Comparison of ENCODE assay signal across 8 mouse cellular contexts in the genomic region with DNA sequence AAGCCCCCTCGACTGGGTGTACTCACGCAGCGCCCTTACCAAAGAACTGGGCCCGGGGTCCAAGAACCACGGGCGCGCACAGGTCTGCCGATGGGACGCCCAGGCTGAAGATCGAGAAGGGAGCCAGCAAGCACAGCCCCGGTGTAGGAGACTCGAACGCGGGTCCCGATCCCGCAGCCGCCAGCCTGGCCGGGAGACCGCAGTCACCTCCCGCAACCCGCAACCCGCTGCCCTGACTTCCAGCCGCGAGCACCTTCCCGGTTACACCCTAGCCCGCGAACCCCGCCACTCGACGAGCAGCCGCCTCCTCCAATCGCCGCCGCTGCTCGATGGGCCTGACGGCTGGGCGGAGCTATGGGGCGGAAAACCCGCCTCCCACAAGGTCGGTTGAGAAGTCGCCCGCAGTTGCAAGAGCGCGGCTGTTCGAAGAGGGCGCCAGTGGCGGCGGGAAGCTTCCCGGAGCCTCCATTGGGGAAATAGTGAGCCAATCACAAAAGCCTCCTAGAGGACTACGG. TPM values are rescaled to one million over a fixed set of nuclear protein-coding genes. Genes with fewer than 3 reads are reported as not detected.
A peak's percentile ranks its signal among the peaks of the same experiment; 100 is the strongest.
DNase-seq lines count a peak whose midpoint lies in the region; ATAC-seq and TF ChIP-seq lines count a peak whose summit lies in the region.

TSS of gene Cep152 (minus strand) at position 277 of the 515 bp plus-strand sequence.

- no peaks in the 10 kb centered on the region for H3K4me1 ChIP-seq in hindbrain, postnatal 0 days (ENCODE audit: insufficient read depth, low read length)

- under 1% methylated on average over 50 of the region's 50 CpGs for WGBS in hindbrain, postnatal 0 days

- peak within 1 kb of the TSS; percentile 90 for H3K4me3 ChIP-seq in gastrocnemius, adult 2 months
- peak within 1 kb of the TSS; percentile 77 for H3K4me3 ChIP-seq in hindbrain, postnatal 0 days (ENCODE audit: low read length)
- peak within 1 kb of the TSS; percentile 87 for H3K4me3 ChIP-seq in left cerebral cortex, adult 2 months

- peak; percentile 96 for ATAC-seq in common myeloid progenitor, adult 5-6 weeks (replicated peaks; ENCODE audit: low read depth, poor library complexity, severe bottlenecking)
- ATAC-seq in hindbrain, postnatal 0 days: peak; percentile 100
- ATAC-seq in megakaryocyte, adult 5-6 weeks (ENCODE audit: poor library complexity, severe bottlenecking): peak; percentile 98

- peak within 1 kb of the TSS; percentile 69 for H3K4me2 ChIP-seq in hindbrain, postnatal 0 days (ENCODE audit: low read depth, low read length)

- DNase-seq in ZHBTc4 (ENCODE audit: low read depth, low spot score): peak; percentile 99
- DNase-seq in gastrocnemius, adult 2 months: peak; percentile 99
- DNase-seq in hindbrain, postnatal 0 days (ENCODE audit: low spot score): peak; percentile 98
- peak; percentile 97 for DNase-seq in left cerebral cortex, adult 2 months (ENCODE audit: extremely low spot score in 1 of 2, low spot score in 2 of 2)
- DNase-seq in right cerebral cortex, adult 2 months (ENCODE audit: low spot score in 2 of 2): peak; percentile 97
- DNase-seq in urinary bladder, postnatal 14 days (ENCODE audit: low spot score): peak; percentile 98

- no peaks in the 10 kb centered on the region for H3K36me3 ChIP-seq in hindbrain, postnatal 0 days (ENCODE audit: insufficient read depth, low read length)

- no peaks in the 10 kb centered on the region for H3K9me3 ChIP-seq in hindbrain, postnatal 0 days (ENCODE audit: low read length)

- intact Hi-C loops in gastrocnemius, adult 2 months (cut with DNase I): no loop called here
- intact Hi-C loops in left cerebral cortex, adult 2 months (cut with DNase I): no loop called here

- peak within 1 kb of the TSS; percentile 51 for H3K9ac ChIP-seq in hindbrain, postnatal 0 days (replicated peaks; ENCODE audit: low read length)

- H3K27ac ChIP-seq in gastrocnemius, adult 2 months: peak within 1 kb of the TSS; percentile 77
- H3K27ac ChIP-seq in hindbrain, postnatal 0 days: no peak within 1 kb of the TSS
- H3K27ac ChIP-seq in left cerebral cortex, adult 2 months: peak within 1 kb of the TSS; percentile 52; the same call in 1 of the 2 replicates

- peak; percentile 49 for TF ChIP-seq CTCF in gastrocnemius, adult 2 months (IDR thresholded peaks at IDR 0.05)
- peak; percentile 68 for TF ChIP-seq CTCF in hindbrain, postnatal 0 days (IDR thresholded peaks at IDR 0.05; ENCODE audit: low read depth)
- peak; percentile 57 for TF ChIP-seq CTCF in left cerebral cortex, adult 2 months (IDR thresholded peaks at IDR 0.05)

- H3K27me3 ChIP-seq in hindbrain, postnatal 0 days (ENCODE audit: insufficient read depth, low read length): no peaks in the 10 kb centered on the region

RNA-seq across cellular contexts. Expression of gene Cep152, which starts in this region (rescaled TPM):
- 18.2 and 18.5 TPM in 2 replicates for total RNA-seq in common myeloid progenitor, adult 5-6 weeks (2017)
- 1 to 10 TPM; 1.2 to 1.4 TPM for total RNA-seq in gastrocnemius, adult 2 months (2021)
- 1.5 and 2.4 TPM in 2 replicates for total RNA-seq in hindbrain, postnatal 0 days (2014; rRNA removed)
- 1.6 and 1.9 TPM in 2 replicates for polyA plus RNA-seq in hindbrain, postnatal 0 days (2015; fragmentation: Nextera tagmentation; extraction: Ambion mirVana)
- 1 to 10 TPM; 2.6 TPM for total RNA-seq in left cerebral cortex, adult 2 months (2021)
- 3.7 and 3.8 TPM in 2 replicates for total RNA-seq in megakaryocyte, adult 5-6 weeks (2015)
- 14.4 and 14.7 TPM in 2 replicates for total RNA-seq in megakaryocyte, adult 5-6 weeks (2017)
